Mouse (Mus musculus) left cerebral cortex, postnatal 14 days (tissue): ENCODE results near the gene Klhl3. TPM values are rescaled to one million over a fixed set of nuclear protein-coding genes. Genes with fewer than 3 reads are reported as not detected.
"Not testable (repeated sequence)": the region's sequence is repeated elsewhere in the genome, so short reads cannot be mapped to it uniquely, and the experiment has no call there.

ENCODE experiments used
- DNase-seq, 2 experiments: peaks; one replicate each; pipeline ENCODE4 v3.0.0; 2021 to 2022; ENCODE audit warnings: low spot score in 2 of 2, mixed read lengths in 1 of 2
- intact Hi-C: fragments of 180-260 bp; cut with DNase I; formaldehyde crosslinking; loops from one replicate; pipeline ENCODE4 v1.15.1; 2025
- long read RNA-seq, 2 experiments: library from polyadenylated mRNA; stranded (forward); transcript quantifications; one replicate each; pipeline ENCODE4 v2.0.0; 2021
- total RNA-seq, 2 experiments: library from RNA; stranded (reverse); gene quantifications; 2 replicates each; pipeline ENCODE4 v1.2.3; 2021

The Klhl3 gene
- 10 to 100 TPM; 28.0 to 30.2 TPM for total RNA-seq
- long read RNA-seq, experiment 1, partial matches to known transcripts = 0 of 5 reads
- long read RNA-seq, experiment 1, other reads (novel, unspliced or antisense) = 5 of 5 reads
- long read RNA-seq, experiment 2, partial matches to known transcripts = 0 of 4 reads
- long read RNA-seq, experiment 2, other reads (novel, unspliced or antisense) = 4 of 4 reads

- DNase-seq = peak; percentile 87 to 91
- intact Hi-C loops = loop anchor here (1.0 to 5.0 kb wide), 3 partner anchors 41 to 100 kb away; no protein-coding TSS in a partner anchor
Measured at GRCm38 (mm10) chr13:58113061-58113900, at the start of gene Klhl3. Klhl3 (minus strand) TSS chr13:58113592.

GRCm38 (mm10) chr13:58160761-58161160, 47.4 kb upstream of the Klhl3 start:
- DNase-seq = no peak
- intact Hi-C loops = no loop called here

- DNase-seq = peak; percentile 91 to 95
- intact Hi-C loops = loop anchor here (2.0 to 5.0 kb wide), 2 partner anchors 226 to 429 kb away; partner anchors contain the start of gene 2210016F16Rik
Measured at GRCm38 (mm10) chr13:58158099-58158912, 44.9 kb upstream of the Klhl3 start.

GRCm38 (mm10) chr13:58157447-58158098, 44.2 kb upstream of the Klhl3 start, which contains the start of gene Idnk:
Idnk (plus strand) TSS chr13:58157649.
- peak; percentile 67 to 78 for DNase-seq
- intact Hi-C loops = loop anchor here (2.0 to 5.0 kb wide), 2 partner anchors 227 to 430 kb away; partner anchors contain the start of gene 2210016F16Rik

GRCm38 (mm10) chr13:58157036-58157435, 43.6 kb upstream of the Klhl3 start:
- no peak for DNase-seq
- intact Hi-C loops = loop anchor here (5.0 kb wide), 1 partner anchor 430 kb away; no protein-coding TSS in a partner anchor

GRCm38 (mm10) chr13:58156031-58156430, 42.6 kb upstream of the Klhl3 start:
- DNase-seq = no peak
- intact Hi-C loops = loop anchor here (5.0 kb wide), 1 partner anchor 431 kb away; no protein-coding TSS in a partner anchor

- intact Hi-C loops = no loop called here
- DNase-seq = no peak
Measured at GRCm38 (mm10) chr13:58150442-58150841, 37.0 kb upstream of the Klhl3 start.

- DNase-seq = no peak
- intact Hi-C loops = no loop called here
Measured at GRCm38 (mm10) chr13:58149629-58150028, 36.2 kb upstream of the Klhl3 start.

- no peak for DNase-seq
- intact Hi-C loops = no loop called here
Measured at GRCm38 (mm10) chr13:58149033-58149558, 35.7 kb upstream of the Klhl3 start.

GRCm38 (mm10) chr13:58148256-58148831, 35.0 kb upstream of the Klhl3 start:
- intact Hi-C loops = no loop called here
- DNase-seq = peak; percentile 26 to 52

- no peak for DNase-seq
- intact Hi-C loops = no loop called here
Measured at GRCm38 (mm10) chr13:58147760-58148159, 34.4 kb upstream of the Klhl3 start.

GRCm38 (mm10) chr13:58146603-58147002, 33.2 kb upstream of the Klhl3 start:
- intact Hi-C loops = not testable (repeated sequence)

GRCm38 (mm10) chr13:58131692-58132091, 18.3 kb upstream of the Klhl3 start:
- intact Hi-C loops = no loop called here
- DNase-seq = no peak

More at GRCm38 (mm10) chr13:58146603-58147002, 33.2 kb upstream of the Klhl3 start:
- DNase-seq = not testable (repeated sequence)

- intact Hi-C loops = no loop called here
- no peak for DNase-seq
Measured at GRCm38 (mm10) chr13:58129687-58130246, 16.4 kb upstream of the Klhl3 start.

- intact Hi-C loops = no loop called here
- DNase-seq = peak; percentile 96 to 97
Measured at GRCm38 (mm10) chr13:58128768-58129671, 15.6 kb upstream of the Klhl3 start.

GRCm38 (mm10) chr13:58128396-58128767, 15.0 kb upstream of the Klhl3 start, which contains the start of gene Hnrnpa0:
Hnrnpa0 (minus strand) TSS chr13:58128556.
- DNase-seq = peak; percentile 94 to 95
- intact Hi-C loops = no loop called here

- peak; percentile 59 to 65 for DNase-seq
- intact Hi-C loops = no loop called here
Measured at GRCm38 (mm10) chr13:58127766-58128361, 14.5 kb upstream of the Klhl3 start.
